Mouse (Mus musculus) heart, postnatal 10 days (tissue): ENCODE results near the gene Spon1. TPM values are rescaled to one million over a fixed set of nuclear protein-coding genes. Genes with fewer than 3 reads are reported as not detected.

ENCODE experiments used
- DNase-seq, 2 experiments: peaks; one replicate each; pipeline ENCODE4 v3.0.0; 2021
- intact Hi-C: fragments of 180-260 bp; cut with DNase I; formaldehyde crosslinking; loops from one replicate; pipeline ENCODE4 v1.15.1; 2025
- total RNA-seq, 2 experiments: library from RNA; stranded (reverse); gene quantifications; 2 replicates each; pipeline ENCODE4 v1.2.3; 2021

Spon1 gene
- total RNA-seq, 2 experiments from 2014 or later: 14.5 to 17.5 TPM

DNA sequence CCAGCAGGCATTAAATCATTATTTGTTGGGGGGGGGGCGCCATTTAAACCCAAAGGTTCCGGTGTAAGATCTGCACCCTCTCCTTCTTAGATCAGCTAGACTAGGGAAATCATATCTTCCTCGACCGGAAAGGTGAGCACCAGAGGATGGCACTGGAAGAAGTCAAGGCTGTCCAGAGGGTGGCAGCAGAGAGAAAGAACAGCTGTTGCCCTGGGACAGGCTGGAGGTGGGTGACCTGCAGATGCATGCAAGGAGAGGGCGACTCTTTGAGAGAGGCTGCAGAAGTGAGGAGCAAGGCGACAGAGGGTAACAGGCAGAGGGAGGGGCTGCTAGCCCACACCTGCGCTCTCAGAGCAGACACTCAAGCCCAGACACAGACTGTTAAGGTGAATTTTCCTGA is 8.2 kb downstream of the Spon1 start:
- intact Hi-C loops: no loop called here

GRCm38 (mm10) chr7:113774906-113775305 is 9.1 kb downstream of the Spon1 start:
- intact Hi-C loops: no loop called here
- DNase-seq: peak; percentile 30 to 54

More for the DNA sequence above, 8.2 kb downstream of the Spon1 start:
- peak; percentile 65 to 67 for DNase-seq

GRCm38 (mm10) chr7:113778546-113778945 is 12.7 kb downstream of the Spon1 start:
- intact Hi-C loops: no loop called here
- no peak for DNase-seq

- DNase-seq: no peak
- intact Hi-C loops: no loop called here
These were observed 14.5 kb downstream of the Spon1 start for GRCm38 (mm10) chr7:113780286-113780685.

- no peak for DNase-seq
- intact Hi-C loops: no loop called here
These were observed 26.2 kb downstream of the Spon1 start for GRCm38 (mm10) chr7:113791991-113792390.

DNA sequence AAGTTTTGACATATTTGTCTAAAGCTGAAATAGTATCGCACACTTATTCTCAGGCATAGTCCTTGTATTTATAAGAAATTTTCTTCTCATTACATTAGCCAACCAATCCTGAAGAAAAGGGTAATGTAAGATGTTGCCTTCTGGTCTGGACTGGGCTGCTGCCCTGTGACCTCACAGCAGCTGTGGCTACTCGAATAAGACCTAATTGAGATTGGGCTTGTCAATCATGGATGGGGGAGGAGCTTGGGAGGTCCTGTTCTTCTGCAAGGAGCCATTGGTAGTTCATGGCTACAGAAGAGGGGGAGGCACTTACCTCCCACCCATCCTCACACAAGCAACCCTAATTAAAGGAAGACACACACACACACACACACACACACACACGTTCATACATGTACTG is 27.1 kb downstream of the Spon1 start:
- DNase-seq: no peak
- intact Hi-C loops: no loop called here

DNA sequence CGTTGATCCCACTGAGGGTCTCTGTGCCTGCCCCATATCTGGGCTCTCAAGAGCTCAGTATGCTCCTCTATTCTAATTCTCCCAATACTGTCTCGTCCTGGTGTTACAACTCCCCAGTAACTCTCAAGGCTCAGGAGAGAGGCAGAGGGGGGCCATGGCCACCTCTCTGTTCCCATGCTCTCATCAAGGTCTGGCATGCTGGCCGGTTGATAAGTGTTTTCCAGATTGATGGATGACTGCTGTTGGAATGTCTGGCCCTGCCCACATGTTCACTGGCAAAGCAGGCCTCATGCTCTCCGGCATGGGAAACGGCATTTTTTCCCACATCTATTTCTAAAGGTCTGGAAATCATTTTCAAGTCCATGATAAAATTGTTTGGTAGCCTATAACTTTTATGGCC is 29.4 kb downstream of the Spon1 start:
- intact Hi-C loops: no loop called here
- DNase-seq: peak; percentile 51 to 63

GRCm38 (mm10) chr7:113797134-113797533 is 31.3 kb downstream of the Spon1 start:
- no peak for DNase-seq
- intact Hi-C loops: no loop called here

DNA sequence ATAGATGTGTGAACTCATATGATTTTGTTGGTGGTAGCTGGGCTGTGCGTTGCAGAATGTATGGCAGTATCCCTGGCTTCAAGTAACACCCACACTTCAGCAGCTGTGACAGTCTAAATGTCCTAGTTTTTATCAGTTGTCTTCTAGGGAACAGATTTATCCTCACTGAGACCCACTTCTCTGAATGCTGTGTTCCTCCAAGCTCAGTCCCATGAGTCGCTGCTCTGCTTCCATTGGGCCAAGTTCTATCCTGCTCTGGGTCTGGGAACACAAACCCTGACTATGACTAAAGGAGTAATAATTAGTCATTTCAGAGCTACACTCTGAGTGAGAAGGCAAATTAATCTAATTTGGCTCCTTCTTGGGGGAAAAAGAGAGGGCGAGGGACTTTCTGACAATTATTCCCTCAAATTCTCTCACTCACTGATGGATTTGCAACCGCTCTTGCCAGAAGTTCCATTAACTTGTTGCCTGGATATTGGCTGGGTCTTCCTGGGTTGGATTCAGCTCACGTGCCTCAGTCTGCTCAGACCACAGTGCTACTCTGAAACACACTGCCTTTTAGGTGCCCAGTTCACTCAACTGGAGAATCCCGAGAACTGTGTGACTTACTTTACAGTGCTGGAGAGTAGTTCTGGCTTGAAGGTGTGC is 32.9 kb downstream of the Spon1 start:
- intact Hi-C loops: no loop called here
- no peak for DNase-seq

- intact Hi-C loops: no loop called here
- no peak for DNase-seq
These were observed 44.0 kb downstream of the Spon1 start for GRCm38 (mm10) chr7:113809781-113810180.

- DNase-seq: peak in 1 of 2 experiments; percentile 34
- intact Hi-C loops: no loop called here
These were observed 45.8 kb downstream of the Spon1 start for GRCm38 (mm10) chr7:113811376-113812158.

- intact Hi-C loops: no loop called here
- DNase-seq: no peak
These were observed 48.4 kb downstream of the Spon1 start for GRCm38 (mm10) chr7:113814101-113814779.

GRCm38 (mm10) chr7:113815726-113816125 is 49.9 kb downstream of the Spon1 start:
- intact Hi-C loops: no loop called here
- no peak for DNase-seq

DNA sequence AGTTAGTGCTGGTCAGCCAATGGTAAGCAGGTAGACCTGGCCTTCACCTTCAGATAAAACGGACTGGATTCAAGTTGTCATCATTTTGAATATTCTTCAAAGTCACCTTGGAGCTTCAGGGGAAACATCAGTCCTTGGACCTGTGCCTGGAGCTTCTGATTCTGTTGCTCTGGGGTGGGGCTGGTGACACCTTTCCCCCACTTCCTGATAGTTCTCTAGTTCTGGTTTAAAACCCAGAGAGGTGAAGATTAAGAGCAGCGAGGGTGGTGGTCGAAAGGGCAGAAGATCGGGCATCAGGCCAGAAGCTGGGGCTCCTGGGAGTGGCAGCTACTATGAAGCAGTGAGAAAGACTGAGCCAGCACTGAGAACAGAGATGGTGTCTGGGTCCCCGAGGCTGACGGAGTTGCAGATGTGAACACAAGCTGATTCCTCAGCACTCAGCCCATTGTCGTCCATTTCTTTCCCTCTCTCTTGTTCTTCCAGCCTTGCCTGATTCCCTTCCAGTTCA is 51.1 kb downstream of the Spon1 start:
- DNase-seq: no peak

GRCm38 (mm10) chr7:113818116-113818515 is 52.3 kb downstream of the Spon1 start:
- intact Hi-C loops: no loop called here
- DNase-seq: no peak

More for the DNA sequence above, 51.1 kb downstream of the Spon1 start:
- intact Hi-C loops: no loop called here

- DNase-seq: peak; percentile 55 to 73
- intact Hi-C loops: no loop called here
These were observed 54.4 kb downstream of the Spon1 start for GRCm38 (mm10) chr7:113820213-113820612.

DNA sequence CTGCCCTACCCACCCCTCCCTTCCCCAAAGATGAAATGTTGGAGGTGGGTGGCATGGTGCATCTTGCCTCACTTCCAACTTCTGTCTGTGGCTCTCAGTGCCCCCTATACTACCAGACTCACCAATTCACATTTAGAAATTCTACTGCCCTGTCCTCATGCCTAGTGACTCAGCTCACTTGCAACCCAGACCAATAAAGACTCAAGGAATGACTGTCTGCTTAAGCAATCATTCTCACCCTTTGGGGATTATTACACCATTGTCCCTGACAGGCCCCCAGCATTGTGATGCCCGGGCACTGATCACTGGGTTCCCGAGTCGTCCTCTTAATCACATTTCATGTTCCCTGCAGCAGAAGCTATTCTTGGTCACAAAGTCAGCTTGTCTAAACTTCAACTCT is 57.2 kb downstream of the Spon1 start:
- no peak for DNase-seq
- intact Hi-C loops: no loop called here

- no peak for DNase-seq
- intact Hi-C loops: no loop called here
These were observed 58.9 kb downstream of the Spon1 start for GRCm38 (mm10) chr7:113824651-113825050.

DNA sequence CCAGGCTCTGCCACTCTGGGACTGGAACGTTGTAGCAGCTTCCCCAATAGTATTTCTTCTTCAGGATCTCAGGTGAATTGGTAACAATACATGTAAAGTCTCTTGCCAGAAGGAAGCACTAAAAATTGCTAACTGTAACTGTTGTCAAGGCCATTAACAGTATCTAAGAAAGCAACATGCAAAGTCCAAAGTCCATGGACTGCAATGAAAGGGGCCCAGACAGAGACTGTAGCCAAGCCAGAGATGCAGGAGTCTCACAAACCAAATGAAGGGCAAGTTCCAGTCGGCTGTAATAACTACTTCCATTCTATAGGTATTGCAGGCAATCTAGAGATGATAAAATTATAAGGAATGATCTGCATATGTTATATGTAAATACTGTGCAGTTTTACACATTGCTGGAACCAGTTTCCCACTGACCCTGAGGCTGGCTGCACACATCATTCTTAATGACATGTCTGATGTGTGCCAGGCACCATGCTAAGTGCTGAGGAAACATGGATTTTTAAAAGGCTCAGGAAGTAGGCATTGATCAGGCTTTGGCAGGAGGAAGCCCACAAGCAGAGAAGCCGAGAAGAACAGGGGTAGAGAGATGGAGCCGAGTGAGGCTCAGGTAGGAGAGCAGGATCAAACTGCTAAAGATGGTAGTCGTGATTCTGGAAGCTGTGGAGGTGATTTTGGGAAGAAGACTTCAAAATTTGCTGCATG is 59.9 kb downstream of the Spon1 start:
- intact Hi-C loops: no loop called here

GRCm38 (mm10) chr7:113826510-113826909 is 60.7 kb downstream of the Spon1 start:
- DNase-seq: no peak
- intact Hi-C loops: no loop called here

More for the DNA sequence above, 59.9 kb downstream of the Spon1 start:
- no peak for DNase-seq

DNA sequence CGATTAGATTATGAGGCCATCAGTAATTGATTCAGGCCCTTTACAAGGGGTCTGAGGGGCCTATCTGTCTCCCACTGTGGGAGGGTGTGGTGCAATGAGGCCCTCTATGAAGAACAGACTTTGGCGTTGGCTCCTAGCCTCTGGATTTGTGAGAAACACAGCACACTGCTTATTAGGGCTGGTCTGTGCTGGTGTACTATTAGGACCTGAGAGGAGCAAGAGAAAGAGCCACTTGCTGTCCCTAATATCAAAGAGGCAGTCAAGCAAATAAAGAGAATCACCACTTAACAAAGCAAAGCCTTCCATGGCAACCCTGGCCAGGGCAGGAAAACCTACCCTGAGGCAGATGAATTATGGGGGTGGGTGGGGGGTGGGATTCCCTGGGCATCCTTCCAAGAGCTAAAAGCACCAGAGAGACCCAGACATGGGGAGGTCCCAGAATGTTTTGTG is 62.3 kb downstream of the Spon1 start:
- intact Hi-C loops: no loop called here
- no peak for DNase-seq
